Mouse (Mus musculus): ENCODE data around the gene C77080. TPM values are rescaled to one million over a fixed set of nuclear protein-coding genes. Genes with fewer than 3 reads are reported as not detected.

The C77080 gene
- polyA plus RNA-seq, 1 experiment: 39.3 TPM

DNA sequence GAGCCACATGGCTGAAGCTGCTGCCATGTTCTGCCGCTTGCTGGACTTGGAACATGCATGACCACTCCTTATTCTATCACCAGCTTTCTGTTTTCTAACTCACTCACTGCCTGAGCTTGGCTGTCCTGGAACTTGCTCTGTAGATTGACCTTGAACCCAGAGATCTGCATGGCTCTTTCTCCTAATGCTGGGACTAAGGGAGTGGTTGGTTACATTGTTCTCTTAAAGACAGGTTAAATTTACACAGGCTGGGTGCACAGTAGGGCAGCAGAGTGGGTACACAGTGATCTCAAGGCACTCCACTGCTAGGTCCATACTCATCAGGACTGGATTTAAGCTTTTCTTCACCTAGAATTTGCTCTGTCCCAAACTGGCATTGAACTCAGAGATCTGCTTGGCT, 66.9 kb downstream of the C77080 start:
- TF ChIP-seq CTCF (conservative IDR thresholded peaks at IDR 0.05; ENCODE audit: insufficient read depth, insufficient read length, low read depth, low read length): no peak
- TF ChIP-seq POLR2A (IDR thresholded peaks at IDR 0.05; ENCODE audit: low read depth, low read length): no peak
- DNase-seq: no peak
- Histone ChIP-seq H3K4me3 (ENCODE audit: insufficient read depth, low read depth, low read length) (no peak overlapping the region), H3K27me3 (replicated peaks; ENCODE audit: control insufficient read depth, insufficient read depth, low read length) (no peaks in the 10 kb centered on the region), H3K4me1 (ENCODE audit: control insufficient read depth, insufficient read depth, low read length) (peaks cover 10% of the 10 kb centered on the region; the same call in 1 of the 2 replicates), H3K36me3 (ENCODE audit: control insufficient read depth, insufficient read depth, low read length) (no peaks in the 10 kb centered on the region), H3K27ac (ENCODE audit: insufficient read depth, low read depth, low read length) (no peak overlapping the region)
- 79% methylated on average over 1 of the region's 1 CpGs for WGBS

DNA sequence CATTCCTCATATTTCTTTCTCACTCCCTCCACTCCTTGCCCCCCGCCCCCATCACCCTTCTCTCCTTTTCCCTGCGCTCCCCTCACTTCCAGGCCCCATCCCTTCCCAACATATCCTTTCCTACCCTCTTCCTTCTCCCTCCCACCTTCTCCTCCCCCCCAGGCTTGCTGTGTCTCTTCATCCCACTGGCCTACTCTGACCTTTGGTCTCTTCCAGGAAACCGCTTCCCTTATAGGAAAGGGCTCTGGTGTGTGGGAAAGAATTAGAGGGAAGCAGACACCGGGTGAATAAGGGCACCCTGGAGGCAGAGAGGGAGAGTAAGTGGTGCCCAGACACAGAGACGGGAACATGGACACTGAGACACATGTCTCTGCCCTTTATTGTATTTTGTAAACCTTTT, 69.5 kb downstream of the C77080 start:
- 51% methylated on average over 5 of the region's 5 CpGs for WGBS
- no peak overlapping the region for H3K4me3 ChIP-seq (ENCODE audit: insufficient read depth, low read depth, low read length)
- peak; percentile 51 for DNase-seq

DNA sequence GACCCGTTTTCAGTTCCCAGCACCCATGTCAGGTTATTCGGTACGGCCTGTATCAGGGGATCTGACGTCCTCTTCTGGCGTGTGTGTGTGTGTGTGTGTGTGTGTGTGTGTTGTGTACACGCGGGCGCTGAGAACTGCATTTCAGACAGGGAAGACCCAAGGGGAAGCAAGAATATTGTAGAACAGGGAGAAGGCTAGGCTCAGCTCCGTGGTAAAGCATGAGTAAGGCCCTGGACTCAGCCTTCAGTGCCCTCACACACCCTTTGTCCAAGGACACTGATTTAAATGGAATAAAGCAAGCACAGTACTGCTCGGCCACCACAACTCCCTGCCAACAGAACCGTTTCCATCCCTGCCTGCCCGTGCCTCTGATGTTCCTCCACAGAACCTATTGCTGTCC, 70.7 kb downstream of the C77080 start:
- H3K4me1 ChIP-seq (ENCODE audit: control insufficient read depth, insufficient read depth, low read length): peaks cover 10% of the 10 kb centered on the region; the same call in 1 of the 2 replicates
- peak; percentile 33 for DNase-seq
- WGBS: under 1% methylated on average over 12 of the region's 12 CpGs
- no peaks in the 10 kb centered on the region for H3K27me3 ChIP-seq (replicated peaks; ENCODE audit: control insufficient read depth, insufficient read depth, low read length)
- H3K27ac ChIP-seq (ENCODE audit: insufficient read depth, low read depth, low read length): peak overlapping the region; percentile 79
- H3K4me3 ChIP-seq (ENCODE audit: insufficient read depth, low read depth, low read length): peak overlapping the region; percentile 76
- TF ChIP-seq POLR2A (IDR thresholded peaks at IDR 0.05; ENCODE audit: low read depth, low read length) (no peak), CTCF (conservative IDR thresholded peaks at IDR 0.05; ENCODE audit: insufficient read depth, insufficient read length, low read depth, low read length) (no peak)
- no peaks in the 10 kb centered on the region for H3K36me3 ChIP-seq (ENCODE audit: control insufficient read depth, insufficient read depth, low read length)

More for the DNA sequence above, 69.5 kb downstream of the C77080 start:
- H3K27ac ChIP-seq (ENCODE audit: insufficient read depth, low read depth, low read length): no peak overlapping the region
- H3K36me3 ChIP-seq (ENCODE audit: control insufficient read depth, insufficient read depth, low read length): no peaks in the 10 kb centered on the region
- no peaks in the 10 kb centered on the region for H3K27me3 ChIP-seq (replicated peaks; ENCODE audit: control insufficient read depth, insufficient read depth, low read length)
- H3K4me1 ChIP-seq (ENCODE audit: control insufficient read depth, insufficient read depth, low read length): peaks cover 10% of the 10 kb centered on the region; the same call in 1 of the 2 replicates
- no peak for TF ChIP-seq CTCF (conservative IDR thresholded peaks at IDR 0.05; ENCODE audit: insufficient read depth, insufficient read length, low read depth, low read length)

DNA sequence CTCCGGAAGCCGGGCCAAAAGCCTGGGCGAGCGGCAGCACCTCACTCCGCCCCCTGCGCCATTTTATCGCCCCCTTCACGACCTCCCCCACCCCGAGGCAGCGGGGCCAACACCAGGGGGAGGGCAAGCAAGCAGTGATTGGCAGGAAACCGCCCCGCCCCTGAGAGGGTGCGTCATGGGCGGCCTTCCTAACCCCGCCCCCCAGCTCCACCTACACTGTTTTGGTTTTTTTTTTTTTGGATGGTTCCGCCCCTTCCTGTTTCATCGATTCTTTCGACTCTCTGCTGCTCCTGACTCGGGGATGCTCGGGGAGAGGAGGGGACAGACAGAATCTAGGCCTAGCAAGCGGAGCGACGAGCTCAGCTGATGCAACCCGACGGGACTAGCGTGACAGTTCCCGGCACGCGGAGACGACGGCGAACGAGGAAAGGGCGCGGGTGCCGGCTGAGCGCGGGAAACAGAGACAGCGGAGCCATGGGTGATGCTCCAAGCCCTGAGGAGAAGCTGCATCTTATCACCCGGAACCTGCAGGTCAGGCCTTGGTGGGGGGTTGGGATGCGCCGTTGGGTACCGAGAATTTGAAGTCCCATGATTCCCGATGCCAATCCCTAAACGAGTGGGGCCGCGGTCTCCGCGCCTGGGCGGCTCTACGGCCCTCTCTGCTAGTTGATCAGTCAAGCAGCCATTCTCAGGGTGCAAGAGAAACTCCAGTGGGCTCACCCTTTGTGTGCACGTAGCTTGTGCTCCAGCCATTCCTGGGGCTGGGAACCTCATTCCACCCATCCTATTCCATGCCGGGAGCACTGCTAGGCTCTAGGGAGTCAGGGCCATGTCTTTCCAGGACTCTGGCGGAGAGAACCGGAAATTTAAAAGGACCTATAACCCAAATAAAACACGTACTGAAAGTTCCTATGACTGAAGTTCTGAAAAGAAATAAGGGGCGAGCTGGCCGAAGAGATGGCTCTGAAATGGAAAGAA, 71.4 kb downstream of the C77080 start, which contains the start of the genes S100pbp and Yars:
TSS of gene S100pbp (minus strand) at position 186 of the 978 bp plus-strand sequence.
TSS of gene Yars (plus strand) at position 219 of the 978 bp plus-strand sequence.
- peak; percentile 99 for DNase-seq
- peak within 1 kb of the TSS; percentile 89 for H3K4me3 ChIP-seq (ENCODE audit: insufficient read depth, low read depth, low read length)
- peak within 1 kb of the TSS; percentile 79 for H3K27ac ChIP-seq (ENCODE audit: insufficient read depth, low read depth, low read length)
- H3K36me3 ChIP-seq (ENCODE audit: control insufficient read depth, insufficient read depth, low read length): no peaks in the 10 kb centered on the region
- no peaks in the 10 kb centered on the region for H3K27me3 ChIP-seq (replicated peaks; ENCODE audit: control insufficient read depth, insufficient read depth, low read length)
- peaks cover 8% of the 10 kb centered on the region; the same call in 1 of the 2 replicates for H3K4me1 ChIP-seq (ENCODE audit: control insufficient read depth, insufficient read depth, low read length)
- TF ChIP-seq POLR2A (IDR thresholded peaks at IDR 0.05; ENCODE audit: low read depth, low read length): peak; percentile 30
- TF ChIP-seq CTCF (conservative IDR thresholded peaks at IDR 0.05; ENCODE audit: insufficient read depth, insufficient read length, low read depth, low read length): no peak
- WGBS: under 1% methylated on average over 57 of the region's 58 CpGs

DNA sequence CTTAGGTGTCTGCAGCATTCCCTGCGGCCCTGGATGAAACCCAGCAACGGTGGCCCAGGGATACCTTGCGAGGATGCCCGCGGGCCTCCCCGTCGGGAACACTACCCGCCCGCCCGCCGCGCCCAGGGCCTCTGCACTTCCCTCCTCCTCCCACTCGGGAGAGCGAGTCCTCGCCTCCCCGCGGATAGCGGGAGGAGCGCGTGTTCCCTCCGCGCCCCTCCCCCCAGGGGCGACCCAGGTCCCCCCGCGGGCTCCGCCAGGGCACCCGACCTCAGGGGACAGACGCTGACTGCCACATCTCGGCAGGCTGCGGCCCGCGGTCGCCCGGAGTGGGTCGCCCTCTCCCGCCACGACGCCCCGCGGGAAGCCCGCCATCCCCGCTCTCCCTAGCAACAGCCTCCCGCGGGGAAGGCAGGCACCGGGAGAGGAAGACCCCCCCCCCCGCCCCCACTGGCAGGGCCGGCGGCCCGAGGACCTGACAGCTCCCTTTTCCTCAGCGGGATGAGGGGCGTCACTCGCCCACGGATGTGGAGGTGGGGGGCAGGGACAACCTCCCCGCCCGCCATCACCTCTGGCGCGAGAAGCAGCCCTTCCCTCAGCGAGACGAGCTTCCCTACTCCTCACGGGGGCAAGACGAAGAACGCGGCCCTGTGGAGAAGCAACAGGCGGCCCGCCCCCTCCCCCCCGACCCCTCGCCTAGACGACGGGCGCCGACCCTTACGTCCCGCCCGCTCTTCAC, 72.2 kb downstream of the C77080 start:
- peaks cover 8% of the 10 kb centered on the region; the same call in 1 of the 2 replicates for H3K4me1 ChIP-seq (ENCODE audit: control insufficient read depth, insufficient read depth, low read length)

DNA sequence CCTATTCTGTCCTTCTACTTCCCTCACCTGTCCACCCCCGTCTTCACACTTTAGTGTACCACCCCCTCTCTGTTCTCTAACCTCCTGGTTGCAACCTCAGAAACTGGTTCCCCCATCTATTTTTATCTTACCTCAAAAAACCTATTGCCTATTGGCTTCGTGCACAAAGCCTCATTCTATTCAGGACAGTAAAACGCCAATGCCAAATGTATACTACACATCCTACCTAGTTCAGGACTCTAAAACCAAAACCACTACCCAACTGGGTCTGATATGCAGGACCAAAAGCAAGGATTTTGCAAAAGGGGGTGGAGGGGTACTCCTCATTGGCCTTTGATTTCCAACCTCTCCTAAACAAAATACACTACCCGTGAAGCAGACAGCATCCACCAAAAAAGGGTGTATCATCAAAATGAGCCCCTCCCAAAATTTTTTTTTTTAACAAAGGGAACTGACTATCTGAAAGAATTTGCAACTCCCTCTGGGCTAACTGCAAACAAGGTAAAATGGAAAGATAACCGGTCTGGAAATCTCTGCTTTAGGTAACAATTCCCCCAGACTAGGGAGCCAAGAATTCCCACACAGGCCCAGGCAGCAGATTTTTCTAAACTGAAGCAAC, 73.1 kb downstream of the C77080 start:
- TF ChIP-seq CTCF (conservative IDR thresholded peaks at IDR 0.05; ENCODE audit: insufficient read depth, insufficient read length, low read depth, low read length): no peak
- TF ChIP-seq POLR2A (IDR thresholded peaks at IDR 0.05; ENCODE audit: low read depth, low read length): no peak
- Histone ChIP-seq H3K27ac (ENCODE audit: insufficient read depth, low read depth, low read length) (no peak overlapping the region), H3K27me3 (replicated peaks; ENCODE audit: control insufficient read depth, insufficient read depth, low read length) (no peaks in the 10 kb centered on the region), H3K36me3 (ENCODE audit: control insufficient read depth, insufficient read depth, low read length) (no peaks in the 10 kb centered on the region; the same call in 1 of the 2 replicates), H3K4me3 (ENCODE audit: insufficient read depth, low read depth, low read length) (peak overlapping the region; percentile 89; the same call in 1 of the 2 replicates), H3K4me1 (ENCODE audit: control insufficient read depth, insufficient read depth, low read length) (peaks cover 8% of the 10 kb centered on the region; the same call in 1 of the 2 replicates)
- DNase-seq: no peak
- WGBS: 51% methylated on average over 5 of the region's 5 CpGs

More for the DNA sequence above, 72.2 kb downstream of the C77080 start:
- peak; percentile 58 for DNase-seq
- H3K36me3 ChIP-seq (ENCODE audit: control insufficient read depth, insufficient read depth, low read length): no peaks in the 10 kb centered on the region
- no peaks in the 10 kb centered on the region for H3K27me3 ChIP-seq (replicated peaks; ENCODE audit: control insufficient read depth, insufficient read depth, low read length)
- whole genome bisulfite sequencing: under 1% methylated on average over 74 of the region's 74 CpGs
- peak overlapping the region; percentile 89 for H3K4me3 ChIP-seq (ENCODE audit: insufficient read depth, low read depth, low read length)
- TF ChIP-seq POLR2A (IDR thresholded peaks at IDR 0.05; ENCODE audit: low read depth, low read length): no peak
- no peak for TF ChIP-seq CTCF (conservative IDR thresholded peaks at IDR 0.05; ENCODE audit: insufficient read depth, insufficient read length, low read depth, low read length)
- H3K27ac ChIP-seq (ENCODE audit: insufficient read depth, low read depth, low read length): peak overlapping the region; percentile 54; the same call in 1 of the 2 replicates
